In genomic region chr10:78352666-78353030, GRCm38 (mm10) we compare ENCODE assay signal across 7 mouse cellular contexts. TPM values are rescaled to one million over a fixed set of nuclear protein-coding genes. Genes with fewer than 3 reads are reported as not detected.
A peak's percentile ranks its signal among the peaks of the same experiment; 100 is the strongest.
DNase-seq lines count a peak whose midpoint lies in the region; ATAC-seq and TF ChIP-seq lines count a peak whose summit lies in the region.

No protein-coding gene starts in this region.

- no peak for TF ChIP-seq EP300 in lung, postnatal 0 days (IDR thresholded peaks at IDR 0.05)

- peak overlapping the region; percentile 96 for H3K4me2 ChIP-seq in lung, postnatal 0 days (replicated peaks; ENCODE audit: low read depth, low read length)
- H3K4me2 ChIP-seq in forebrain, embryonic 12.5 days = peak overlapping the region; percentile 79
- peak overlapping the region; percentile 83 for H3K4me2 ChIP-seq in limb, embryonic 13.5 days (replicated peaks)
- peak overlapping the region; percentile 73 for H3K4me2 ChIP-seq in stomach, embryonic 14.5 days (replicated peaks; ENCODE audit: low read depth, low read length)

- peak overlapping the region; percentile 88 for H3K4me3 ChIP-seq in lung, postnatal 0 days (ENCODE audit: low read depth, low read length)
- H3K4me3 ChIP-seq in forebrain, embryonic 12.5 days (replicated peaks) = peak overlapping the region; percentile 88
- peak overlapping the region; percentile 86 for H3K4me3 ChIP-seq in limb, embryonic 13.5 days
- peak overlapping the region; percentile 83 for H3K4me3 ChIP-seq in stomach, embryonic 14.5 days (ENCODE audit: low read depth, low read length)

- ATAC-seq in lung, postnatal 0 days = no peak
- no peak for ATAC-seq in forebrain, embryonic 12.5 days (ENCODE audit: low FRiP score)
- peak; percentile 21; the same call in 1 of the 2 replicates for ATAC-seq in limb, embryonic 13.5 days (ENCODE audit: low FRiP score, low read depth)
- no peak for ATAC-seq in stomach, embryonic 14.5 days (ENCODE audit: insufficient number of reproducible peaks, insufficient read depth, low FRiP score, low read depth)

- peak overlapping the region; percentile 98 for H3K9ac ChIP-seq in lung, postnatal 0 days (replicated peaks; ENCODE audit: low read depth)
- peak overlapping the region; percentile 98 for H3K9ac ChIP-seq in forebrain, embryonic 12.5 days
- H3K9ac ChIP-seq in limb, embryonic 13.5 days = peak overlapping the region; percentile 95
- H3K9ac ChIP-seq in stomach, embryonic 14.5 days (replicated peaks; ENCODE audit: low read depth, low read length) = peak overlapping the region; percentile 96

- no peaks in the 10 kb centered on the region for H3K36me3 ChIP-seq in lung, postnatal 0 days (ENCODE audit: insufficient read depth, low read length)
- no peaks in the 10 kb centered on the region; the same call in 1 of the 2 replicates for H3K36me3 ChIP-seq in forebrain, embryonic 12.5 days (replicated peaks)
- H3K36me3 ChIP-seq in limb, embryonic 13.5 days = peaks cover 4% of the 10 kb centered on the region; the same call in 1 of the 2 replicates
- no peaks in the 10 kb centered on the region for H3K36me3 ChIP-seq in stomach, embryonic 14.5 days (ENCODE audit: control insufficient read depth, insufficient read depth, low read length)

- peak overlapping the region; percentile 85 for H3K27ac ChIP-seq in lung, postnatal 0 days (ENCODE audit: low read length)
- H3K27ac ChIP-seq in forebrain, embryonic 12.5 days = peak overlapping the region; percentile 71
- H3K27ac ChIP-seq in limb, embryonic 13.5 days = peak overlapping the region; percentile 70; the same call in 1 of the 2 replicates
- H3K27ac ChIP-seq in stomach, embryonic 14.5 days (ENCODE audit: low read length) = peak overlapping the region; percentile 27; the same call in 1 of the 2 replicates

- H3K27me3 ChIP-seq in lung, postnatal 0 days (replicated peaks; ENCODE audit: insufficient read depth, low read length) = no peaks in the 10 kb centered on the region
- 0 out of 2 replicates have a peak, but pooled peaks cover 5% of the 10 kb centered on the region for H3K27me3 ChIP-seq in forebrain, embryonic 12.5 days
- peaks cover 5% of the 10 kb centered on the region; the same call in 1 of the 2 replicates for H3K27me3 ChIP-seq in limb, embryonic 13.5 days
- no peaks in the 10 kb centered on the region for H3K27me3 ChIP-seq in stomach, embryonic 14.5 days (ENCODE audit: control insufficient read depth, insufficient read depth, low read length)

- H3K4me1 ChIP-seq in lung, postnatal 0 days (ENCODE audit: insufficient read depth, low read depth, low read length) = peaks cover 24% of the 10 kb centered on the region; the same call in 1 of the 2 replicates
- peaks cover 27% of the 10 kb centered on the region for H3K4me1 ChIP-seq in forebrain, embryonic 12.5 days
- H3K4me1 ChIP-seq in limb, embryonic 13.5 days = peaks cover 36% of the 10 kb centered on the region
- peaks cover 13% of the 10 kb centered on the region for H3K4me1 ChIP-seq in stomach, embryonic 14.5 days (ENCODE audit: control insufficient read depth, insufficient read depth, low read length)

- no peaks in the 10 kb centered on the region for H3K9me3 ChIP-seq in lung, postnatal 0 days (ENCODE audit: low read length)
- H3K9me3 ChIP-seq in forebrain, embryonic 12.5 days = no peaks in the 10 kb centered on the region
- no peaks in the 10 kb centered on the region for H3K9me3 ChIP-seq in limb, embryonic 13.5 days
- H3K9me3 ChIP-seq in stomach, embryonic 14.5 days (ENCODE audit: control insufficient read depth, low read depth, low read length) = no peaks in the 10 kb centered on the region

- WGBS in lung, postnatal 0 days = 31% methylated on average over 8 of the region's 8 CpGs
- WGBS in forebrain, embryonic 12.5 days = 19% methylated on average over 8 of the region's 8 CpGs
- 15% methylated on average over 8 of the region's 8 CpGs for WGBS in limb, embryonic 13.5 days
- WGBS in stomach, embryonic 14.5 days = 18% methylated on average over 8 of the region's 8 CpGs

- no peak for DNase-seq in lung, postnatal 0 days (ENCODE audit: low spot score)
- no peak for DNase-seq in lung, postnatal 14 days
- no peak for DNase-seq in Muller cell, postnatal 12 days (ENCODE audit: inconsistent ontology term)
- no peak for DNase-seq in left cerebral cortex, postnatal 14 days (ENCODE audit: low spot score in 2 of 2)

- TF ChIP-seq CTCF in lung, postnatal 0 days (IDR thresholded peaks at IDR 0.05) = no peak

- intact Hi-C loops in left cerebral cortex, postnatal 14 days (cut with DNase I) = loop anchor here (5.0 kb wide), 1 partner anchor 35 kb away; no protein-coding TSS in a partner anchor

RNA-seq across cellular contexts. Expression of gene Agpat3, which starts 0.4 kb away (rescaled TPM):
- 119 and 129 TPM in 2 replicates for polyA plus RNA-seq in lung, postnatal 0 days (2015; fragmentation: Nextera tagmentation; extraction: Ambion mirVana)
- polyA plus RNA-seq in forebrain, embryonic 12.5 days (2016; fragmentation: Nextera tagmentation; extraction: Ambion mirVana) = 52.5 and 58.0 TPM in 2 replicates
- polyA plus RNA-seq in limb, embryonic 13.5 days (2015; fragmentation: Nextera tagmentation; extraction: Ambion mirVana) = 52.4 and 54.9 TPM in 2 replicates
- 41.9 and 54.3 TPM in 2 replicates for polyA plus RNA-seq in stomach, embryonic 14.5 days (2014; fragmentation: Nextera tagmentation; extraction: Ambion mirVana)
- total RNA-seq in left cerebral cortex, postnatal 14 days (2021) = 100 to 1,000 TPM; 290 to 296 TPM

Comparison
In these comparisons a context has a peak if more than half of its experiments do, and no peak if none do; other contexts are left out.
1. H3K27ac ChIP-seq: peak in every context shown above with its lines; median percentile 85 in lung, postnatal 0 days; 71 in forebrain, embryonic 12.5 days; 70 in limb, embryonic 13.5 days; 27 in stomach, embryonic 14.5 days.